Mouse (Mus musculus) liver, embryonic 14.5 days (tissue): ENCODE measurements at regions not wholly inside any gene's neighbourhood (a gene's known extent, or its start where the extent isn't known, plus 50 kb on each side); places are given as distances from the start of the nearest gene placed in this dataset.

Source experiments
- ATAC-seq: fragments of 200-750 bp; cut with Nextera tagmentation; 2 replicates; pipeline ENCODE4 v1.8.0; 2017; ENCODE audit warnings: moderate number of reproducible peaks, mild to moderate bottlenecking, moderate library complexity; ENCODE audit not compliant: insufficient read depth
- DNase-seq, 3 experiments: peaks; one replicate each; pipeline ENCODE4 v3.0.0-alpha.2; 2012 to 2013; ENCODE audit warnings: low read depth in 3 of 3, low spot score in 3 of 3
- H3K27ac ChIP-seq: fragments of 300-500 bp; sonication (generic); 2 replicates; pipeline ENCODE4 v1.5.1; 2014; ENCODE audit warnings: moderate library complexity, mild to moderate bottlenecking, control low read depth, inconsistent platforms
- H3K27me3 ChIP-seq: fragments of 300-500 bp; sonication (generic); 2 replicates; pipeline ENCODE4 v1.6.1; 2014; ENCODE audit warnings: mild to moderate bottlenecking, low read length, moderate library complexity; ENCODE audit not compliant: control insufficient read depth, insufficient read depth
- H3K36me3 ChIP-seq: fragments of 300-500 bp; sonication (generic); replicated peaks from 2 replicates; pipeline ENCODE4 v1.6.1; 2014; ENCODE audit warnings: low read depth; ENCODE audit not compliant: control insufficient read depth, insufficient read depth
- H3K4me1 ChIP-seq, 2 experiments: fragments of 200-500 bp in 1 of 2; fragments of 300-500 bp in 1 of 2; sonication (generic) in 1 of 2; replicated peaks; 2 replicates each; pipeline ENCODE4 v1.6.1; 2012 to 2014; ENCODE audit warnings: antibody characterized with exemption in 1 of 2, inconsistent platforms in 1 of 2, low read length in 1 of 2; ENCODE audit not compliant: control insufficient read depth in 2 of 2, insufficient read depth in 2 of 2
- H3K4me2 ChIP-seq: fragments of 300-500 bp; sonication (generic); 2 replicates; pipeline ENCODE4 v1.6.1; 2014; ENCODE audit warnings: low read depth, mild to moderate bottlenecking, control low read depth, moderate library complexity
- H3K4me3 ChIP-seq, 2 experiments: fragments of 200-500 bp in 1 of 2; fragments of 300-500 bp in 1 of 2; sonication (generic) in 1 of 2; 2 replicates each; pipeline ENCODE4 v1.5.1; 2012 to 2014; ENCODE audit warnings: low read depth in 2 of 2, low read length in 2 of 2, mild to moderate bottlenecking in 2 of 2, control low read depth in 1 of 2, inconsistent platforms in 1 of 2, moderate library complexity in 1 of 2; ENCODE audit not compliant: insufficient read depth in 1 of 2
- H3K9ac ChIP-seq: fragments of 300-500 bp; sonication (generic); replicated peaks from 2 replicates; pipeline ENCODE4 v1.6.1; 2014; ENCODE audit warnings: mild to moderate bottlenecking, control low read depth, moderate library complexity
- H3K9me3 ChIP-seq: fragments of 300-500 bp; sonication (generic); 2 replicates; pipeline ENCODE4 v1.6.1; 2016; ENCODE audit warnings: low read length, mixed read lengths; ENCODE audit not compliant: control insufficient read depth
- CTCF ChIP-seq: IDR thresholded peaks from 2 replicates; pipeline ENCODE4 v1.5.1; 2016; ENCODE audit warnings: antibody characterized with exemption, low read depth, control low read depth
- EP300 ChIP-seq: IDR thresholded peaks from 2 replicates; pipeline ENCODE4 v1.6.1; 2016; ENCODE audit warnings: antibody characterized with exemption, low read depth
- WGBS: fragments of 180-500 bp; shearing (Covaris S2); extraction: QIAGEN DNeasy Blood & Tissue Kit; methylation state at CpG from one replicate; pipeline ENCODE4 v1.1.7; 2014; ENCODE audit not compliant: insufficient replicate concordance; 5-methylcytosine and 5-hydroxymethylcytosine counted together

GRCm38 (mm10) chr7:93902770-93903169 lies 823.1 kb downstream of the Fam181b start:
- TF ChIP-seq CTCF (no peak), EP300 (no peak)
- 53% methylated on average over 2 of the region's 2 CpGs for WGBS
- Histone ChIP-seq H3K9ac (no peak overlapping the region), H3K4me2 (no peak overlapping the region), H3K27me3 (no peaks in the 10 kb centered on the region), H3K36me3 (no peaks in the 10 kb centered on the region), H3K4me3 (no peak overlapping the region), H3K27ac (no peak overlapping the region), H3K9me3 (no peaks in the 10 kb centered on the region), H3K4me1 (no peaks in the 10 kb centered on the region)
- ATAC-seq, result no peak
- no peak for DNase-seq

DNA sequence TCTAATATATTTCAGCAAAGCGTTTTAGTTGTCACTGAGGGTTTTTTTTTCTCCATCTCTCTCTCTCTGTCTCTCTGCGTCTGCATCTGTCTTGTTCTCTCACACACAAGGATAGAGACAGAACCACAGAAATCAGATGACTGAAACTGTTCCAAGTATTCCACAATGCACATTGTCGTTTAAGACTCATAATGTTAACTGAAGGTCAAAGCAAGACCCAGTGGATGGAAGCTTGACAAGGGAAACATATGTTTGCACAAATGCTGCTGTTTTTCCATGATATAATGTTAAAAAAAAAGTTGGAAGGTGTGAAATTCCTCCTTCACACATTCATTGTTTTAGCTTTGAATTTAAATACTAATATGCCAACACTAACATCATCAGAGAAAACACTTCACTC lies 857.3 kb downstream of the Fam181b start:
- H3K36me3 ChIP-seq, result no peaks in the 10 kb centered on the region
- H3K9ac ChIP-seq, result no peak overlapping the region
- ATAC-seq (no peak), DNase-seq (no peak)
- no peak overlapping the region for H3K27ac ChIP-seq
- H3K4me2 ChIP-seq, result no peak overlapping the region
- H3K4me1 ChIP-seq, result no peaks in the 10 kb centered on the region
- no peak overlapping the region for H3K4me3 ChIP-seq
- 51% methylated on average over 3 of the region's 3 CpGs for WGBS
- TF ChIP-seq CTCF (no peak), EP300 (no peak)
- H3K9me3 ChIP-seq, result no peaks in the 10 kb centered on the region
- no peaks in the 10 kb centered on the region for H3K27me3 ChIP-seq

- 43% methylated on average over 3 of the region's 3 CpGs for WGBS
- no peaks in the 10 kb centered on the region for H3K9me3 ChIP-seq
- H3K4me1 ChIP-seq, result no peaks in the 10 kb centered on the region
- no peak overlapping the region for H3K27ac ChIP-seq
- H3K4me2 ChIP-seq, result no peak overlapping the region
- H3K36me3 ChIP-seq, result no peaks in the 10 kb centered on the region
- TF ChIP-seq CTCF (no peak), EP300 (no peak)
- no peak overlapping the region for H3K9ac ChIP-seq
- DNase-seq (no peak), ATAC-seq (no peak)
- H3K4me3 ChIP-seq, result no peak overlapping the region
- no peaks in the 10 kb centered on the region for H3K27me3 ChIP-seq
Measured at GRCm38 (mm10) chr7:93982103-93982502, 902.4 kb downstream of the Fam181b start.

DNA sequence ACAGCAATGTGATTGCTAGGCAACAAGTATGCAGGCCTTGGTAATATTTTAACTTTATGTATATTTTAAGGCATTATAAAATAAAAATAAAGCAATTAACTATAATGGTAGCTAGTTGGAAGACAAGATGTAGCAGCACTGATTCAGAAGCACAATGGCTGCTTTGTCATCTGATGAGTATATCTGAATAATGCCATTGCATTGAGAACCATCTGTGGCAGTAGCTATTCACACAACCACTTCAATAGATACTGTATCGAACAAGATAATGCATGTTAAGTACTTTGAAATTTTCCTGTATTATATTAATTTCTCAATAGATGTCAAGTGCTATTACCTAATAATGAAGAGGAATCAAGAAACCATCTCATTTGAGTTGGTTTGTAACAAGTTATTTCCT lies 923.1 kb downstream of the Fam181b start:
- no peaks in the 10 kb centered on the region for H3K4me1 ChIP-seq
- H3K27ac ChIP-seq, result no peak overlapping the region
- 37% methylated on average over 1 of the region's 1 CpGs for WGBS
- no peaks in the 10 kb centered on the region for H3K36me3 ChIP-seq
- no peak for TF ChIP-seq CTCF
- H3K27me3 ChIP-seq, result no peaks in the 10 kb centered on the region
- no peak for ATAC-seq
- no peak overlapping the region for H3K4me2 ChIP-seq
- no peaks in the 10 kb centered on the region for H3K9me3 ChIP-seq
- no peak for DNase-seq
- no peak overlapping the region for H3K9ac ChIP-seq
- no peak overlapping the region for H3K4me3 ChIP-seq

DNA sequence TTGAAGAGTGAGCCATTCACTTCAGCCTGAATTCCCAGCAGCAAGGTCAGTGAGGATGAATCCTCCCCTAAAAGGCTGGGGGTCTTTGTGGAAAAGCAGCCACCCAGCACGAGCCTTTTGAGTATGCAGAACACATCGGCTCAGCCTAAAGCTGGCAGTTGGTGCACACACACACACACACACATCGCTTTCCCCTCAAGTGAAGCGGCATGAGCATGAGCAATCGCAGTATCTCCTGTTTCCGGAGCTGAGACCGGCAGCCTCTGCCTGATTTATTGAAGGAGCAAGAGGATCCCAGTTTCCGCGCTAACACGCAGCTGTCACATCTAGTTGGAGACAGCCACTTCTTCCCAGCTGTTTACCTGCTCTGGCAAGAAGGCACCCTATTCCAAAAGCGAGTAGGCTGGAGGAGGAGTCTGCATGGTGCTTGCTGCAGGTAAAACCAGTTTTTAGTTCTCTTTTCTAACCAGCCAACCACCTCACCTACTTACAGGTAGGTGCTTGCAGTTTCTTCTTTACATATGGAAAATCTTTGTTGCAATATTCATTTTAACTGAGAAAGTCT lies 962.9 kb downstream of the Fam181b start:
- no peak overlapping the region for H3K27ac ChIP-seq
- no peak overlapping the region for H3K4me2 ChIP-seq
- WGBS, result 16% methylated on average over 11 of the region's 11 CpGs
- no peak overlapping the region for H3K9ac ChIP-seq
- no peaks in the 10 kb centered on the region for H3K4me1 ChIP-seq
- H3K36me3 ChIP-seq, result no peaks in the 10 kb centered on the region
- no peak overlapping the region for H3K4me3 ChIP-seq
- ATAC-seq (no peak), DNase-seq (no peak)
- TF ChIP-seq EP300, result no peak
- no peak for TF ChIP-seq CTCF
- no peaks in the 10 kb centered on the region for H3K9me3 ChIP-seq
- H3K27me3 ChIP-seq, result no peaks in the 10 kb centered on the region

GRCm38 (mm10) chr7:94045428-94045827 lies 965.8 kb downstream of the Fam181b start:
- WGBS, result 34% methylated on average over 2 of the region's 2 CpGs
- DNase-seq (no peak), ATAC-seq (no peak)
- Histone ChIP-seq H3K9ac (no peak overlapping the region), H3K9me3 (no peaks in the 10 kb centered on the region), H3K27me3 (no peaks in the 10 kb centered on the region), H3K4me3 (no peak overlapping the region), H3K36me3 (no peaks in the 10 kb centered on the region), H3K4me2 (no peak overlapping the region), H3K27ac (no peak overlapping the region), H3K4me1 (no peaks in the 10 kb centered on the region)
- no peak for TF ChIP-seq CTCF
- no peak for TF ChIP-seq EP300
